Mouse (Mus musculus) ES-E14 (cell line): Measurements from ENCODE around the gene Moxd1.

Source experiments
- HCFC1 ChIP-seq: IDR thresholded peaks from 2 replicates; pipeline ENCODE4 v1.6.1; 2012; ENCODE audit warnings: low read length, inconsistent platforms, borderline replicate concordance; ENCODE audit not compliant: insufficient read depth
- ZNF384 ChIP-seq: IDR thresholded peaks from 2 replicates; pipeline ENCODE4 v1.6.1; 2012; ENCODE audit warnings: low read depth, low read length, inconsistent platforms

- TF ChIP-seq ZNF384: no peak
- no peak for TF ChIP-seq HCFC1
Measured at GRCm38 (mm10) chr10:24210075-24210474, 13.2 kb upstream of the Moxd1 start.
